Mouse (Mus musculus) cerebral cortex, adult 2 months (tissue): ENCODE data around the gene Thap12.

Experiments
- WGBS: fragments of 180-500 bp; shearing (Covaris S2); methylation state at CpG from one replicate; pipeline ENCODE4 v1.1.7; 2018; 5-methylcytosine and 5-hydroxymethylcytosine counted together

Gene Thap12

DNA sequence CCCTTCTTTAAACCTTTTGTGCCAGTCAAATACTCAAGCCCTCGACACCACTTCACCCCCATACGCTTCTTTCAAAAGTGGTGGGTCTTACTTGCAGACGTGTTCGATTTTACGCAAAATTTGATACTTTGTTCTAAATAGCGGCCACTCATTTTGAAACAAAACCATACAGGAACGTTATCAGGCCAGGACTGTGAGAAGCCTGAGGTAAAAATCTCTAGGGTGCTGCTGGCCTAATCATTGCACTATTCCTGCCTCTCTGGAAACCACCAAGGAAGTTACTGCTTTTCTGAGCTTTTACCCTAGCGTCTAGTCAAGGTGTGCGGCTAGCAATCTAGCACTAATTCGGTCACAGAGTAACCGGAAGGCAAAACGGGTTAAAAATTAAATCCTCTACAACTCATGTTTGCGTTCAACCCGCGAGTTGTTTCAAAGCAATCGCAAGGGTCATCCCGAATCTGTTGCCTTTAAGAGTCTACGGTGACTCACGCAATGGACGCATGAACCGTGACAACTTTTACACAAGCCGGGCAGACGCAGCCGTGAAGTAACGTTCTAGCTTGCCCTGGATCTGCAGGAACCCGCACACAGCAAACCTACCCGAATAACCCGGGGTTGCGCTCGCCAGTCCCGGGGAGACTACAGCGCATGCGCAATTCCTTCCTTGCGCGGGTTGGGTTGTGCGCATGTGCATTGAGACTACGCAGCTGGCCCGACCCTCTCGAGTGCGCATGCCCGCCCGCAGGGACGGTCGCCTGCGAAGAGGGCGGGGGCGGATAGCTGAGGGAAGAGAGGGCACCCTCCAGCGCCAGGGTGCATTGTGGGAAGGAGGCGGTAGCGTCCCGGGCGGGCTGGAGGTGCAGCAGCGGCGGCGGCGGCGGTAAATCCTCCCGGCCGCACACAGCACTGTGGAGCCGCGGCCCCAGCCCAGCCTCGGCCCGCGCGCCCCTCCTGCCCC lies at the start of gene Thap12:
Gene Thap12 (plus strand): TSS at position 821 of the 958 bp plus-strand sequence.
- 2% methylated on average over 65 of the region's 65 CpGs for WGBS

DNA sequence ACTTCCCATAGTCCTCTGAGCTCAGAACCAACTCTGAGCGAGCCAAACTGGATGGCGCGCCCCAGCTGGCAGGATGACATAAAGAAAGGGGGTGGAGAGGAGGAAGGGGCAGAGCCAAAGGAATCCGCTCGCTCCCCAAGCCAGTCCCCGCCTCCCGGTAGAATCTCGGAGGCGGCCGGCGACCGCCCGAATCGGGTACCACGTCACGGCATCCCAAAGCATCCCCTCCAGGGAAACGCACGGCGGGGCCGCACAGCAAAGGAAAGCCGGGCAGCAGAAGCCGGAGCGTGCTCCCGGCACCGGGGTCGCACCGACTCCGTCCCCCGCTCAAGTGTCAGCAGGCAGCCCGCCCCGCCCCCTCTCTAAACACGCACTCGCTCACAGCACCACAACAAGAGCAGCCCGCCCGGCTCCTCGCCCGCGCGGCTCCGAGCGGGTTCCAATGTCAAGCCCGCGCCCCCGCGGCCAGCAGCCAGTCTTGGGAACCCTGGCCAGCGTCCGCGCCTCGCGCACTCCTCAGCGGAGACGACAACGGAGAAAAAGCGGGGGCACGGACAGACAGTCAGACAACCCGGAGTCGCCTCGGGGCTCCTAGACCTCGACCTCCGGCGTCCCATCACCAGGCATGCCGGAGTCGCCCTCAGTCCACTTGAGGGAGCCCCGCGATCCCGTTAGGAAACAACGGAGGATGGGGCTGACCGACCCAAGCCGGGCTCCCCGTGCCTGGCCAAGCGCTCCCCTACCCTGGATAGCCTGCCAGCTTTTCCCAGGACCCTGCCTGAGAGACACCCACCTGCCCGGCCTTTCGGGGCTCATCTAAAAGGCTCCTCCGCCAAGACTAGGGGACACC lies 47.0 kb upstream of the Thap12 start:
- WGBS = under 1% methylated on average over 74 of the region's 74 CpGs

DNA sequence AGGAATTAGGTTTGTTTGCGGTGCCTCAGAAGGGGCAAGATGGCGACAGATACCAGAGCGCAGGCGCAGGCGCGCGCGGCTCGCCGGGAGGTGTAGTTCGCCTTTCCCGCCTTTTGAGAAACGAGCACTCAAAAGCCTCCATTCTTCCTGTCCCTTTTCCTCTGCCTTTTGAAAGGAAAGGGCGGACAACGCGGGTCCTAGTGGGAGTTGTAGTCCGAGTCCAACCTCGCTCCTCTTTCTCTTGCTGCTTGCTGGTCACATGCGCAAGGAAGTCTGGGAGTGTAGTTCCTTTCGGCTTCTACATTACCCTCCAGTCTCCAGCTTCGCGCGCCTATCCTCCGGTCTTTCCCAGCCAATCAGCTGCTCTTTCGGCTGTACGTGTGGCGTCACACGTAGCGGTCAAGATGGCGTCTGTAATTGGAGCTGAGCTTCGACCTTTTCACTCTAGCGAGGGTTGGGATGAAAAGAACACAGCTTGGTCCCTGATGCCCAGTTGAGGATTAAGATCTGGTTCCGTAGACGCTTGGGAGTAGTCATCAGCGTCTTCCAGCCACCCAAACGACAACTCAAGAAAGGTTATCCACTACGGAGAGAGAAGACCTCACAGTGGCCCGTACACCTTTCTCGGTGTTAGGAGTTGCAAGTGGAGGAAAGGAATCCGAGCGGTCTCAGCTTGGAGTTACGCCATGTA lies 46.2 kb upstream of the Thap12 start, which contains the start of gene Emsy:
Gene Emsy (minus strand): TSS at position 253 of the 691 bp plus-strand sequence.
- under 1% methylated on average over 42 of the region's 42 CpGs for WGBS

DNA sequence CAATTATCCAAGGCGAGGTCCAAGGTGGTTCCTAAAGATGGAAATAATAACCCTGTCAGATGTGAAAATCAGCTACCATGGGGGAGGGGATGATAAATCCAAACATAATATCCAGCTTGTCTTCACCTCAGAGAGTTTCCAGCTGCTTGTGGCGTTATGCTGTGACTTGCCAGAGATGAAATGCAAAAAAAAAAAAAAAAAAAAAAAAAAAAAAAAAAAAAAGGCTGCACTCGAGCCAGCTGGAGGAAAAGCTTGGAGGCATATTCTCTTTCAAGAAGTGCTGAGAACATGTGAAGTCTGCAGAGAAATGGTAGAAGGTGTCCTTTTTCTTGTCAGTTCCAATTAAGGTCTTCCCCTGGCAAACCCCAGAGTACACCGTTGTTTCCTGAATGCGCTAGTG lies 37.7 kb upstream of the Thap12 start:
- WGBS = 51% methylated on average over 5 of the region's 5 CpGs

DNA sequence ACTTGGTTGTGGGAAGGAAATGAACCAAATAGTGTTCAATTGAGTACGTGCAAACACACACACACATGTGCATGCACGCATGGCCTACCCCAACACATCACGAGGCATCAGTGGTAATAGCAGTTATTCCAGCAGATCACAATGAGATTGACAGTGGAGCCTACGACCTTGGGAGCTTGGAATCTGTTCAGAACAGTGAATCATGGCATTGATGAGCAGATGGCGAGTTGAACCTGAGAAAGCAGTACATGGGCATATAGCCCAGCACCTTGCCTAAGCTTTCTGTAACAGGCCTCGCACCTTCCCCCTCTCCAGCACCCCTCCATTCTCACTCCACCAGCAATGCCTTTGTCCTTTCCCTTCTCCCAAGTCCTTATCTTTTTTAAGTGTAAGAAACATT lies 37.2 kb upstream of the Thap12 start:
- WGBS = 77% methylated on average over 6 of the region's 6 CpGs

DNA sequence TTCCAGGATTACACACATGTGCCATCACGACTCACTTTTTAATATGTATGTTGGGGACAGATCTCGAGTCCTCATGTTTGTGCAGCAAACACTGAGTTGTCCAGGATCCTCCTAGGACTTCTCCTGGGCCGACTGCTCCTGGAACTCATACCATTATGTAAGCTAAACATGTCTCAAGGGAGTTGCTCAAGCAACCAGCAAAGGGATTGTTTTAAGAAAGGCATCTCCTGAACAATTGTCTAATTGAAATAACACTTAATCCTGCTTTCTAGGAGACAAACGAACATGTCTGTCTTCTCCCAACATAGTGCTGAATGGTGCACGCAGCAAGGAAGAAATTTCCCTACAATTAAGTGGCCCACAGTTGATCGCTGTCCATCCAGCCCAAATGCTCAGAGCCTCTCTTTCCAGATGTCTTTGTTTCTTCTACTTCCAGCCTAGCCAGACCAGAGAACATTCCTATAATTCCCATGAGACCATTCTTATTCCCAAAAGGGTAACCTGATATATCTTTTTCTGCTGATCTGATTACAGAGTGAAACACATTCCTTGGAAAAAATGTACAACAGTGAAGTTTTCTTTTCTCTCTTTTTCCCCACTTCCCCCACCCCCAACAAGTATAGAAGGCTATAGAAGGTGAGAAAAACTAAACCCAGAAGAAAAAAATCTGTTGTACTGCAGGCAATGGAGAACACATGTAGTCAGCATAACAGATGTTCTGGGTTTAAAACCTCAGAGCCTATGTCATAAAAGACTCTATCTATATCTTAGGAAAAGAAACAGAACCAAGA lies 34.8 kb upstream of the Thap12 start:
- WGBS = 63% methylated on average over 6 of the region's 6 CpGs

DNA sequence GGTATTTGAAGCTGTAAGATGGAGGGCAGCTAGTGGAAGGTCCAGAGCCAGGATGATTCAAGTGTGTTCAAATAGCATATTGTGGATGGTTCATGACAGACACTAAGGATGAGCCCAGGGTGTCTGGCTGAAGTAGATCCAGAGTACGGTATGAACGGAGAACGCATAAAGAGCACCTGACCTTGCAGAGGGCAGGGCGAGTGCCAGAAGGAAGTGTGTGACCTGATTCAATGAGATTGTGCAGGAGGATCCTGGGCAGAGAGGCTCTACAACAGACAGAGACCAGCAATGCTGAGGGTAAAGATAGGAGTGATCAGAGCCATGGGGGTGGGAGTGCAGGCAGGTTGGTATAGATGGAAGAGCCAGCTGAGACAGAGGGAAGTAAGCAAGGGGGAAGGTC lies 32.1 kb upstream of the Thap12 start:
- WGBS = 94% methylated on average over 4 of the region's 4 CpGs

DNA sequence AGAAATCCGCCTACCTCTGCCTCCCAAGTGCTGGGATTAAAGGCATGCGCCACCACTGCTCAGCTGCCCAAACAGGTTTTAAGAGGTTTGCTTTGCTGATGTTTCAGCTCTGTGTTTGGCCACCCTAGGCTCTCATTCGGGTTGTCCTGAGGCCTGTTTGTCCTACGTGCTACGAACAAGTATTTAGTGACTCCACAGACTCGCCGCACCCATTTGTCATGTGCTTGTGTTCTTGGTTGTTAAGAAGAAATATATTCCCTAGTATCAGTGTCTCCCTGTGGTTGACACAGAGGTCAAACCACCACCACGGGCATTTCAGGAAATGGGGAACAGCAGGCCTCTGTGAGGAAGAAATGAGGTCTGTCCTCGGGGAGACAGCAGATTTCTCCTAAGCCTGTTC lies 31.5 kb upstream of the Thap12 start:
- 86% methylated on average over 9 of the region's 9 CpGs for WGBS

DNA sequence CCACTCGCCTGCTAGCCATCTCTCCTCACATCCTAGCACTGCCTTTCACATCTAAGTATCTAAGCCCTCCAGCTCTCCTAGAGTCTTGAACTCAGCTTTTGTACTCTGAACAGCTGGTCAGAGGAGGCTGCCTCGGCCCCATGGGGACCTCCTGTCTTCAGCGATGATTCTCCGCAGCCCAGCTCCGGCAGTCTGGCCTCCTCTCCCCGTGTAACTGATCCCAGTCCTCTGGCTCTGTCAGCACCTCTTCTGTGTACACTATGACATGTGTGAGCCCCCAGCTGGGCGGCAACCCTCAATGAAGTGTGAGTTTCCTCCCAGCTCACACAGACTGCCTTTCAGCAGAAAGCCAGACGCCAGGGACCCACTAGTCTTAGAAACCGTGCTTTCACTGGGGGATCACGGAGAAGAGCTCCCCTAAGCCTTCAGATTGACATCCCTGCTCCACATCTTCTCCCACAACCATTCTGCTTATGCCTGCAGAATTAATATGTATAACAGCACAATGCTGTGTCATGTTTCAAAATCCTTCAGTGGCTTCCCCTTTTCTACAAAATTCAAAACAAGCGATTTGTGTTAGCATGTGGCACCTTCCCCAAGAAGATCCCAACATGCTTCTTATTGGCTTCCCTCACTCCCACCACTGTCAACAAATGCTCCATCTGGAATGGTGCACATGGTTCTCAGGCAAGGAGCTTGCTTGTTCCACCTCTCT lies 30.5 kb upstream of the Thap12 start:
- 63% methylated on average over 11 of the region's 11 CpGs for WGBS

DNA sequence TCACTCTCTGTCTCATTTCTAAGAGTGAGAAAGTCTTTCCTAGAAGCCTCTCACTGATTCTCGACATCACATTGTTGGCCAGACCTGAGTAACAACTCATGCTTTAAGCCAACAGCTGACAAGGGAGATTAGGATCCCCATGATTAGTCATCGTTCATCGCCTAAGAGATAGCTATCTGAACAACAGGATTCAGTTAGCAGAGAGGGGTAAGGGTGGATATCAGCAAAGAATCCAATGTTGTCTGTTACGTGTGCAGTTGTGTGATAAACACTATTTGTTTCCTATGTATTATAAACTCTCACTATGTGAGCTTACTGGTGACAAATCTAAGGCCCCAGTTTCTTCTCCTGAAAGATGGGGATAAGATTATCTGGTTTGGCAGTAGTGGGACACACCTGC lies 28.6 kb upstream of the Thap12 start:
- 88% methylated on average over 4 of the region's 4 CpGs for WGBS

DNA sequence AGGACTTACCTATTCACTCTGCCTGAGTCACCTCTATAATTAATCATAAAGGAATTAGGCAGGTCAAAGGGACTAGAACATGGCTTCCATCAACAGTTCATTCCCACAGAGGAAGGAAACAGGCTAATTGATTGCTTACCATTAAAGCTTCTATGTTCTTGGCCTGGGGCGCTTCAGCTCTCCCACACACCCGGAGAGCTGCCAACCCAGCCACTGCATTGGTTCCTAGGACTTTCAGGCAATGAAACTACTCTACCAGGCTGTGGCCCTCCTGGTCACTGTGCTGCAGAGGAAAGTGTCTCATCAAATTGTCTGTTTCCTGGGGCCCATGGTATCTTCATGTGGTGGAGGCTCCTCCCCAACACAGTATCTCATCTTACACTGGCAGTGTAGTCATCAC lies 25.4 kb upstream of the Thap12 start:
- 89% methylated on average over 2 of the region's 2 CpGs for WGBS

DNA sequence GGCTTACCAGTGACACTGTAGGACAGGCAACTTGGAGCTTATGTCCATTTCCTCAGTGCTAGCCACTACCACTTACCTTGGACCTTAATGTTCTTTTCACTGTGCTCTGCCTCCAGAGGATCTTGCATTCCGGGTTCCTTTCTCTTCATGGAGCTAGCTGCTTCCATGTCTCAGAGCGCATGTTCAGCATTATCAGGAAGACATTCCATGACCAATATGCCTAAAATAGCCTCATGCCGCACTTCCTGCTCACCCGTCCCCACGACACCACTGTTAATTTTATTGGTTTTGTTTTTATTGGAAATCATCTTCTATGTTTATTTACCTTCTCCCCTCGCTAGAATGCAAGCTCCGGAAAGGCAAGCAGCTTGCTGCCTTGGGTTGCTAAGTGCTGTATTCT lies 24.5 kb upstream of the Thap12 start:
- 56% methylated on average over 7 of the region's 7 CpGs for WGBS

DNA sequence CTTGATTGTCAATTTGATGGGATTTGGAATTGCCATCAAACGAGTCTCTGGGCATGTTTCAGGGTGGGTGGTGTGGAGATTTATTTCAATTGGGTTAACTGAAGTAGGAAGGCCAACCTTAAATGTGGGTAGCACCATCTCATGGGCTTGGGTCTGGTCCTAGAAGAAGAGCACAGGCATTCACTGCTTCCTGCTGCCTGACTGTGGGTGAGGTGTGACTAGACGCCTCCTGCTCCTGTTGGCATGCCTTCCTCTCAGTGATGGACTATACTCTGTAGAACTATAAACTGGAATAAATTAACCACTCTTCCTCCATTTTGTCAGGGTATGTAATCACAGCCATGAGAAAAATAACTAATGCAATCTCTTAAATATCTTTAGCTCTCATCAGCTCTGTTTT lies 22.2 kb upstream of the Thap12 start:
- WGBS = 46% methylated on average over 2 of the region's 2 CpGs

DNA sequence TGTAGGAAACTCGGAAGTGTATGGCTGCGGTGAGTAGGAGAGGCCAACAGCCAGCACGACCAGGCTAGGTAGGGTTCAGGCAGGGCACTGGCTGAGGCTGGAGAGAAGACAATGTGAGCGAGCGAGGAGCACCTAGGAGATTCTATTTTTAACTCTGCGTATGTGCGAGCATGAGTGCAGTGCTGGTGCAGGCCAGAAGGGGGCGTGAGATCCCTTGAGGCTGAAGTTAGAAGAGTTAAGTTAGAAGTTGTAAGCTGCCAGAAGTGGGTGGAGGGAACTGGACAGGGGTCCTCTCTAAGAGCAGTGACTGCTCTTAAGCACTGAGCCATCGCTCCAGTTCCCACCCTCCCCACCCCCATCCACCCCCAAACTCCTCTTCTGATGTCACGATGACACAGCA lies 20.1 kb upstream of the Thap12 start:
- WGBS = 88% methylated on average over 10 of the region's 10 CpGs

DNA sequence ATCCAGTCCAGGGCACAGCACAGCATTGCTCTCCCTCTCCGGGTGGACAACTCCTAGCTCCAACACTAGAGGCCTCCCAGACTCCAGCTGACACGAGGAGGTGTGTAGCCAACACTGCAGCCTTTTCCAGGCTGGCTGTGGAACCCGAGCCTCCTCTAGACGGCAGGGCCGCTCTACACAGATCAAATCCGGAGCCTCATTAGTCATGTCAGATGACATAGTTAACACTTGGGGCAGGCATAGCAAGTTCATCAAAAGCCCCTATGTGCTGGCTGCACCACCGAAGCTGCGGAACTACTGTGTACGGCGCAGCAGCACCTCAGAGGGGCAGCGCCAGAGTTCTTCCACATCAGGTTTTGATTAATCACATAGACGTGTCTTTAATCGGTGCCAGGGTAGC lies 17.0 kb upstream of the Thap12 start:
- WGBS = 51% methylated on average over 13 of the region's 13 CpGs

DNA sequence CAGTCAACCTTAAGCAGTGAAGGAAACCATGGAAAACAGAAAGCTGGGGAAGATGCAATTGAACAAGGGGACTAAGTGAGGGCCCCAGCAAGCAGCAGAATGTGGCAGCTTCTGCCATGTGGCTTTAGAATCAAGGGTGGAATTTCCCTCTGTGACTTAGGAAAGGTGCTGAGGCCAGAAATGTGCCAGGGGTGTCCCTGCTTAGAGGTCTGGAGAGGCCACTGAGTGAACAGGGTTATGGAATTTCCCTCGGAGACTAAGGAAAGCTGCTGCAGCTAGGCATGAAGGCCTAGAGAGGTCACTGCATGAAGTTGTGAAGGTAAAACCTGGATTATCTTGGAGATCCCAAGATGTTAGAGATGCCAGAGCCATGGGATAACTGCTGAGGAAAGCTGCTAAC lies 12.8 kb upstream of the Thap12 start:
- WGBS = 97% methylated on average over 1 of the region's 1 CpGs

DNA sequence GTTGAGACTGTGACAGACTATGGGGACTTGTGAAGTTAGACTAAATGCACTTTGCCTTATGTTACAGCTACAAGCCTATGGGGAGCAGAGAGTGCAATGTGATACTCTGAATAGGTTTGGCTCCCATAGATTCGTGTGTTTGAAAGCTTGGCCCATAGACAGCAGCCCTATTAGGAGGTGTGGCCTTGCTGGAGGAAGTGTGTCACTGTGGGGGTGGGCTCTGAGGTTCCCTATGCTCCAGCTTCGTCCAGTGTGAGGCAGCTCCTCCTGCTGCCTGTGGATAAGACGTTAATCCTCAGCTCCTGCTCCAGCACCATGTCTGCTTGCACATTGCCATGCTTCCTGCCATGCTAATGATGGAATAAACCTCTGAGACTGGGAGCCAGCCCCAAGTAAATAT lies 12.1 kb upstream of the Thap12 start:
- 43% methylated on average over 3 of the region's 3 CpGs for WGBS

DNA sequence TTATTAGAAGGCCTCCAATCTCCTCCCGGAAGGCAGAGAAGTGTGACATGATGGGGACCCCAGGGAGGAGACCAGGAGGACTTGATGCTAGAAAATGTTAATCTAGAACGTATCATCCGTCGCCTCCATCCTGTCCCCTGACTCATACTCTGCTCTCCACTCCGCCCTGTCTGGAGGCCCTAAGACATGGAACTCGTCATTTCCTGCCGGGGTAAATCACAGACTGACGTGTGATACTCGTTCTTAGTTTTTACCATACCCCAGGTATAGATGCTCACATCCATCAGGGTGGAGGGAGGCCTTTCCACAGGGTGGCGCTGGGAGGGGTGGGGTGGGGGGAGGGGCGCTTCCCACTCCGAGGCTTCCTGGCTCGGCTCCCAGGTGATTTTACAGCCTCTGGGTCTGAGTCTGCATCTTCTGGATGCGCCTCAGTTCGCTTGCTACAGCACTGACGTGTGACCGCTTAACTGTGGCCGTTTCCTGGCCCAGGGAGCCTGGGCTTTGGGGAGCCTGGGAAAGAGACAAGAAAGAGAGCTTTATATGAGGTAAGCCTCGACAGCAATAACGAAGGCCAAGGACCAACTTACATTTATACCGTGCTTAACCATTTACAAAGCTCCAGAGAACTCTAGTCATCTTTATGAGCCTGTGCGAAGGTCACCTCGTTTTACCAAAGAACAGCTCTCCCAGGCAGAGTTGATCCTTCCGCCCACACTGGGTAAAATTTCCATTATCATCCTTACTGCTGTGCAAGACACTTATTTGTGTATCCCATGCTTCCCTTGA lies 9.9 kb upstream of the Thap12 start:
- 41% methylated on average over 24 of the region's 24 CpGs for WGBS

DNA sequence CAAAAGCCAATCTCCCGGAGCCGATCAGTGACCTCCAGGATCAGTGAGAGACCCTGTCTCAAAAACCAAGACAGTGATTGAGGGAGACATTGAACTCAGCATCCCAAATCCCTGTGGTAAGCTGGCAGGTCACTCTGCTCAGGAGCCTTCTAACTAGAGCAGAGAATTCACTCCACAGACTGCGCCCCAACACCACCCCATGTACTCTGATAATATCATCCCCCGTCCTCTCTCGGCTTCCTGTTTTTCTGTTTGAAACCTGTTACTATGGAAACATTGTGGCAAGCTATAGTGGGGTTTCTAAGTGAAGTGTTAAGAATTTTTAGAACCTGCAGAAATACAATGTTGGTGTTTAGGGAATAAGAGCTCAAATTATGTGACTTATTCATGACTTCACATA lies 8.9 kb upstream of the Thap12 start:
- 58% methylated on average over 5 of the region's 5 CpGs for WGBS

DNA sequence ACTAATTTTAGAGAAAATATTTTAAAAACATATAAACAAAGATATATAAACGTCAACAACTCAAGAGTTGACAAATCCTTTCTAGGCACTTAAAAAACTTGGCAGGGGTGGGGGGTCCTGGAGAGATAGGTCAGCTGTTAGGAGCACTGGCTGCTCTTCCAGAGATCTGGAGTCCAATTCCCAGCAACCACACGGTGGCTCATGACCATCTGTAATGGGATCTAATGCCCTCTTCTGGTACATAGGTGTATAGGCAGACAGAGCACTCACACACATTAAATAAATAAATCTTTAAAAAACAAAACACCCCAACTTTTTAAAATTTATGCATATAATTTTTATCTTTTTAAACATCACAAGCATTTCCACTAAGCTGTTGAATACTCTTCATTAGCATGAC lies 5.4 kb upstream of the Thap12 start:
- 15% methylated on average over 2 of the region's 2 CpGs for WGBS
